Mouse (Mus musculus): ENCODE results near the gene Dpm1. TPM values are rescaled to one million over a fixed set of nuclear protein-coding genes. Genes with fewer than 3 reads are reported as not detected.

Dpm1 gene
- total RNA-seq, 2 experiments from 2014 or later: 56.9 to 69.9 TPM

GRCm38 (mm10) chr2:168206725-168207644 lies 23.4 kb downstream of the Dpm1 start, which contains the start of gene Adnp:
TSS of gene Adnp (minus strand) at chr2:168207112.
- TF ChIP-seq CTCF (conservative IDR thresholded peaks at IDR 0.05): peak; percentile 89
- peak; percentile 92 to 94 for DNase-seq (ENCODE audit: low spot score in 2 of 2)
- H3K27ac ChIP-seq: peak within 1 kb of the TSS; percentile 100
- peak within 1 kb of the TSS; percentile 79 for H3K4me3 ChIP-seq

DNA sequence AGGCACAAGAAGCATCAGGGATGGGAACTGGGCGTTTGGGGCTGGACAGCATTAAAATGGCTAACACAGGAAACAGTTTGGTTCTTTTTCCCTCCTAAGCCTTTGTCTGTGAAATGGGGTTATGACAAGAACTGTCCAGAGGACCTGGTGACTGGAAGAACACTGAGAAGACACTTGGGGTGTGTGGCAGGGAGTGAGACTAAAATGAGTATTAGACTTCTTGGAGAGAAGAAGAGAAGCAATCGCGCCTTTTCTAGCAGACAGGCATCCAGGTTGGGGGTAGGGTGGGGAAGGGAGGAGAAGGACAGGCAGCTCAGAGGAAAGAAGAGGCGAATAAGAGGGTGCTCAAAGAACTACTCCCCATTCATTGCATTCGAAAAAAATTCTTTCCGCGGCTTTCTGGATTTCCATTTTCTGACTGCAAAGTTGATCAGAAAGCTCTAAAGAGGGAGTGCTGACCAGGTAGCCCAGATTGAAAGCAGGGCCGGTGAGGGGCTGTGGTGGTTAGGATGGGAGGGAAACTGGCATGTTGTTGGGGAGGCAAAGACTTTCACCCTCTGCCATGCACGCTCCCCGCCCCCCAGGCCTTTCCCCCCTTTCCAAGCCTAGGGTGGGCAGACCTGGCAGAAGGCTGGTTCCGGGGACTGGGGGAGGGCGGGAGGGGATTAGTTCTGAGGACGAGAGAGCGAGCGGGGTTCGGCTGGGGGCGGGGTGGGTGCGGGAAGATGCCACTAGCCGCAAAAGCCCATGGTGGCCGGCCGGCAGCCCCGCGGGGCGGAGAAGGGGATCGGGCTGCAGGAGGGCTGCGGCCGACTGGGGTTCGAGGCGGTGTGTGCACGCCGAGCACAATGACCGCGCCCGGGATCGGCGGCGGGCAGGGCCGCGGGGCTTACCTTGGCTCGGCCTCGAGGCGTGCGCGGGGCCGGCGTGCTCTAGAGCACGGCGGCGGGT lies 24.4 kb downstream of the Dpm1 start:
- no peak for TF ChIP-seq CTCF (conservative IDR thresholded peaks at IDR 0.05)
- peak in 1 of 2 experiments; percentile 37 for DNase-seq (ENCODE audit: low spot score in 2 of 2)
- peak overlapping the region; percentile 79 for H3K4me3 ChIP-seq
- peak overlapping the region; percentile 100 for H3K27ac ChIP-seq

DNA sequence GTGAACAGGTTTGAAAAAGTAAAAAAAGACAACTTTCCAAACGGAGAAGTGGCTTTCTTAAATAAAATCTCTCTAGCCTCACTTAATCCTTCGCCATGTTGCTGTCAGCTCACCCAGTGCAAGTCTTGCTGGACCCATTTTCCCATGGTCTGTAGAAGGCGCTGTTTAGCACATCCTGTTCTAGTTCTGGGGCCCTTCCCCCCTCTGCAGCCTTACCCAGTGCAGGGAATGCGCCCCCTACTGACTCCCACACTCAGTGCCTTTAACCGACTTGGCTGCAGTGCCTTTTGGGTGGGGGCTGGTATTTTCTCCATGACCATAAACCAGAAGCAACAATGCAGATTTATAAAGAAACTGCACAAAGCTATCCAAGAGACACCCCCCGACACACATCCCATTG lies 25.1 kb downstream of the Dpm1 start:
- Histone ChIP-seq H3K4me3 (peak overlapping the region; percentile 79), H3K27ac (peak overlapping the region; percentile 100)
- peak; percentile 97 for TF ChIP-seq CTCF (conservative IDR thresholded peaks at IDR 0.05)
- peak; percentile 93 for DNase-seq (ENCODE audit: low spot score in 2 of 2)

DNA sequence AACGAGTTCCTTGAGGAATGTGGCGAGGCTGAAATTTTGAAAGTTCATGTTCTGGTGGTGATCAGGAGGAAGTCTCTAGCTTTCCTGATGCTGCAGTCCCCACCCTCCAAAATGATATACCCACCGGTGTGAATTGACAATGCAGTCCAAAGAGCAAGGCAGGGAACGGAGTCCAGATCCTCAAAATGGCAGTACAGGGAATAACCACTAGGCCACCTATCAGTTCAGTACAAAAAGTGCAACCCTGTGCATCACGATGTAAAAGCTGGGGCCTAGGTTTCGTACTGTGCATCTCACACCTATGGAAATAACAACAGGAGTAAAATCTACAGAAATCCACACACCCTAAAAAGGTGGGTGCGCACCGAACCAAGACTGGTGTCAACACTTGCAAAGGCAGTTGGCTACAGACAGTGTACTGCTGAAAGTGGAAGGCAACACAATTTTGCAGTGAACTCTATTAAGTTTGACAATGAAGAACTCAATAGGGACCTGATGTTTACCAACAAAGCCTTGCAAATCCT lies 25.9 kb downstream of the Dpm1 start:
- peak; percentile 38 for TF ChIP-seq CTCF (conservative IDR thresholded peaks at IDR 0.05)
- H3K27ac ChIP-seq: no peak overlapping the region
- peak overlapping the region; percentile 79 for H3K4me3 ChIP-seq
- no peak for DNase-seq (ENCODE audit: low spot score in 2 of 2)

- TF ChIP-seq CTCF (conservative IDR thresholded peaks at IDR 0.05): no peak
Measured at GRCm38 (mm10) chr2:168200014-168200691, 30.2 kb downstream of the Dpm1 start.

DNA sequence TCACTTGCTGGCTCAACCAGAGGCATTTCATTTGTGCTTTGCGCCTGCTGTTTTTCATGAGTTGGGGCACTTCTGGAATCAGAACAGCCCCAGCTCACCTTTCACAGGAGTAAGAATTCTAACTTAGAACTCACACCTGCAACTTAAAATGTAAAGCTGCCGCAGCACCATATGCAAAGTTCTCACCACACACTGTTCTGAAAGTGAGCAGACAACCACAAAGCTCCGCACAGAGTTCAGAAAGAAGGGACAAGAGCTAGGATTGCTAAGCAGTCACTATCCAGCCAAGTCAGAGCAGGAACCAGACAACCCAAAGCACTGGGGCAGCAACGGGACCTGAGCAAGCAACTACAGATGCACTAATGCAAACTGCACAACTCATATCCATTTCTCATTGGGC lies 30.9 kb downstream of the Dpm1 start:
- H3K27ac ChIP-seq: no peak overlapping the region
- no peak for TF ChIP-seq CTCF (conservative IDR thresholded peaks at IDR 0.05)
- no peak overlapping the region for H3K4me3 ChIP-seq
- DNase-seq (ENCODE audit: low spot score in 2 of 2): no peak

More at GRCm38 (mm10) chr2:168200014-168200691, 30.2 kb downstream of the Dpm1 start:
- H3K27ac ChIP-seq: no peak overlapping the region
- no peak overlapping the region for H3K4me3 ChIP-seq
- DNase-seq (ENCODE audit: low spot score in 2 of 2): no peak

- no peak for TF ChIP-seq CTCF (conservative IDR thresholded peaks at IDR 0.05)
- Histone ChIP-seq H3K27ac (peak overlapping the region; percentile 23; the same call in 1 of the 2 replicates), H3K4me3 (no peak overlapping the region)
- DNase-seq (ENCODE audit: low spot score in 2 of 2): no peak
Measured at GRCm38 (mm10) chr2:168198421-168198820, 32.0 kb downstream of the Dpm1 start.

DNA sequence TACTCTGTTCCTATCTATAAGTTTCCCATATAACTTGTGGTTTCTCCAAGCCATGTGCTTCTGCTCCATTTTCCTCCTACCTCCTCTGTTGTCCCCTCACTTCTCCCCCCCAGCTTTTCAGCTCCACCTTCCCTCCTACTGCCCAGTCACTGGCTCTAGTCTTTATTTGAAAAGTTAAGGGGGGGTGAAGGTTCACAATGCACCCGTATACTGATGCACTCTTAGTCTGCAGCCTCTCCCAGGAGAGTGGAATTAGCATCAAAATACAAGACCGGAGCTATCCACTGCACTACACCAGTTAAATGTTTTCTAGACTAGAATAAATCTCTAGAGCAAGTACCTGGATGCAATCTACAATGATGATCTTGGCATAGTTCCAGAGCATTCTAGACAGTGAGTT lies 34.7 kb downstream of the Dpm1 start:
- no peak overlapping the region for H3K4me3 ChIP-seq
- no peak for DNase-seq (ENCODE audit: low spot score in 2 of 2)
- TF ChIP-seq CTCF (conservative IDR thresholded peaks at IDR 0.05): no peak
- H3K27ac ChIP-seq: no peak overlapping the region

- TF ChIP-seq CTCF (conservative IDR thresholded peaks at IDR 0.05): no peak
- Histone ChIP-seq H3K4me3 (no peak overlapping the region), H3K27ac (no peak overlapping the region)
- DNase-seq (ENCODE audit: low spot score in 2 of 2): no peak
Measured at GRCm38 (mm10) chr2:168193685-168194084, 36.7 kb downstream of the Dpm1 start.

DNA sequence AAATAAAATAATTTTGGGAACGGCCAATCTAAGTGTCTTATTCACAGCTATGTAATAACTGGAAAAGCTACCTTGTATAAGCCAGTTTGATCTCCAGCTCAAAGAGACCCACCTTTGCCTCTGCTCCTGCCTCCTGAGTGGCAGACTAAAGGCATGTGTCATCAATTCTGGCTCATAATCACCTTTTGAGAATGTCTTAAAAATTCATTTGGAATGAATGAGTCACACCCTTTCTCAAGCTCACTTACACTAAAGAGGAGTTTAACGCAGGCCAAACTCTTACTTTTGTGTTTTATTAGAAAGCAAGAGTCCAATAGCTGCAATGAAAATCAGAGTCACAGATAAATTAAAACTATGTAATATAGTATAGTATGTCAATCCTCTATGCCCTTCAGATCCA lies 38.5 kb downstream of the Dpm1 start:
- TF ChIP-seq CTCF (conservative IDR thresholded peaks at IDR 0.05): no peak
- no peak for DNase-seq (ENCODE audit: low spot score in 2 of 2)
- Histone ChIP-seq H3K27ac (no peak overlapping the region), H3K4me3 (no peak overlapping the region)

DNA sequence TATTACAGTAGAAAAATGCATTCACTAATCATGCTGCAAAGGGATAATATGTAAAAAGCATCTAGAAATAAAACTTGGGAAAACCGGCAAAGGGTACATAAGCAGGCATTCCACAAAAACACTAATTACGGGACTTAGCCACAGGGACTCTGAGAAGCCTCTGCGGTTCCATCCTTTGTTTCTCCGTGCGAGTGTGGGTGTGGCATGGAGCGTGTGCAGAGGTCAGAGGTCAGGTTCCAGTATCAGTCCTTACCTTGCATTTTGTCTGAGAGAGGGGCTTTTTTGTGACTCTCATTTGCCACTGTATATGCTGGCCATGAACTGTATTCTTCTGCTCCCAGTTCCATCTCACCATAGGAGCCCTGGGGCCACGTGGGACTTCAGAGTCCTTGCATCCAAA lies 54.4 kb downstream of the Dpm1 start:
- TF ChIP-seq CTCF (conservative IDR thresholded peaks at IDR 0.05): no peak
- no peak for DNase-seq (ENCODE audit: low spot score in 2 of 2)
- H3K4me3 ChIP-seq: no peak overlapping the region
- H3K27ac ChIP-seq: no peak overlapping the region

DNA sequence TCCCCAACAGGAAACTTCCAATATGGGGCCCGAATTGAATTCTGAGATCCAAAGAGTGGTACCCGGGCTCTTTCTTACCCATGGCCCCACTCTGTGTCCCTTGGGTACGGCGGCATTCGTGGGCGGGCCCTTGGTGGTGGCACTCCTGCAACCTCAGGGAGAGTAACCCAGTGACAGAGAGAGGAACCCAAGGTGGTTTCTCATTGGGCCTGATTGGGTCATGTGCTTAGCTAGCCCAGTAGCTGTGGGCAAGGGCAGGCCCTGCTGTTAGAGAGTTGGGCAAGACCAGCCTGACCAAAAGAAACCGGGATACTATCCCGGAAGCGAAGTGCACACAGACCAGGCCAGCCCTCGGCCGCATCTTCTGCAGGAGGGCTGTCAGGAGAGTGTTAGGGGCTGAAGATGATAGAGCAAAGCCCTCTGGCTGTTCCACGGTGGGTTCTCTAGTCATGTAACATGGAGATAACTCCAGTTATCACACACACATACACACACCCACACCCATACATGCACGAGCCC lies 60.2 kb downstream of the Dpm1 start:
- peak in 1 of 2 experiments; percentile 34 for DNase-seq (ENCODE audit: low spot score in 2 of 2)
- Histone ChIP-seq H3K27ac (no peak overlapping the region), H3K4me3 (peak overlapping the region; percentile 20; the same call in 1 of the 2 replicates)
- TF ChIP-seq CTCF (conservative IDR thresholded peaks at IDR 0.05): no peak

Measured in layer of hippocampus, adult 2 months (tissue).